Mouse (Mus musculus): ENCODE measurements at regions not wholly inside any gene's neighbourhood (a gene's known extent, or its start where the extent isn't known, plus 50 kb on each side); places are given as distances from the start of the nearest gene placed in this dataset.

GRCm38 (mm10) chr12:25883771-25884171, 531.3 kb downstream of the Rnf144a start:
- 80% methylated on average over 5 of the region's 5 CpGs for WGBS
- Histone ChIP-seq H3K4me3 (ENCODE audit: low read depth, low read length) (no peak overlapping the region), H3K4me2 (ENCODE audit: low read length) (no peak overlapping the region), H3K36me3 (ENCODE audit: control insufficient read depth, insufficient read depth, low read length) (no peaks in the 10 kb centered on the region), H3K27me3 (replicated peaks; ENCODE audit: control insufficient read depth, insufficient read depth, low read length) (no peaks in the 10 kb centered on the region), H3K4me1 (replicated peaks; ENCODE audit: control insufficient read depth, insufficient read depth, low read length) (no peaks in the 10 kb centered on the region), H3K9ac (ENCODE audit: low read length) (no peak overlapping the region), H3K9me3 (ENCODE audit: control insufficient read depth, low read length) (no peaks in the 10 kb centered on the region), H3K27ac (ENCODE audit: low read depth) (no peak overlapping the region)
- DNase-seq (ENCODE audit: low spot score) = no peak
- ATAC-seq (replicated peaks; ENCODE audit: low FRiP score, low TSS enrichment, low read depth) = no peak

GRCm38 (mm10) chr12:25871816-25872215, 543.2 kb downstream of the Rnf144a start:
- Histone ChIP-seq H3K4me2 (ENCODE audit: low read length) (no peak overlapping the region), H3K27me3 (replicated peaks; ENCODE audit: control insufficient read depth, insufficient read depth, low read length) (no peaks in the 10 kb centered on the region), H3K4me1 (replicated peaks; ENCODE audit: control insufficient read depth, insufficient read depth, low read length) (no peaks in the 10 kb centered on the region), H3K4me3 (ENCODE audit: low read depth, low read length) (no peak overlapping the region), H3K36me3 (ENCODE audit: control insufficient read depth, insufficient read depth, low read length) (no peaks in the 10 kb centered on the region), H3K9me3 (ENCODE audit: control insufficient read depth, low read length) (no peaks in the 10 kb centered on the region), H3K27ac (ENCODE audit: low read depth) (no peak overlapping the region), H3K9ac (ENCODE audit: low read length) (no peak overlapping the region)
- no peak for ATAC-seq (replicated peaks; ENCODE audit: low FRiP score, low TSS enrichment, low read depth)
- DNase-seq (ENCODE audit: low spot score) = no peak
- WGBS = 84% methylated on average over 4 of the region's 4 CpGs

GRCm38 (mm10) chr12:25871001-25871461, 544.0 kb downstream of the Rnf144a start:
- no peak overlapping the region for H3K9ac ChIP-seq (ENCODE audit: low read length)

GRCm38 (mm10) chr12:25869846-25870245, 545.2 kb downstream of the Rnf144a start:
- no peaks in the 10 kb centered on the region for H3K9me3 ChIP-seq (ENCODE audit: control insufficient read depth, low read length)
- no peaks in the 10 kb centered on the region for H3K4me1 ChIP-seq (replicated peaks; ENCODE audit: control insufficient read depth, insufficient read depth, low read length)
- no peaks in the 10 kb centered on the region for H3K27me3 ChIP-seq (replicated peaks; ENCODE audit: control insufficient read depth, insufficient read depth, low read length)
- DNase-seq (ENCODE audit: low spot score) = no peak
- ATAC-seq (replicated peaks; ENCODE audit: low FRiP score, low TSS enrichment, low read depth) = no peak
- no peaks in the 10 kb centered on the region for H3K36me3 ChIP-seq (ENCODE audit: control insufficient read depth, insufficient read depth, low read length)
- no peak overlapping the region for H3K9ac ChIP-seq (ENCODE audit: low read length)
- H3K27ac ChIP-seq (ENCODE audit: low read depth) = no peak overlapping the region
- no peak overlapping the region for H3K4me2 ChIP-seq (ENCODE audit: low read length)
- no peak overlapping the region for H3K4me3 ChIP-seq (ENCODE audit: low read depth, low read length)

More at GRCm38 (mm10) chr12:25871001-25871461, 544.0 kb downstream of the Rnf144a start:
- Histone ChIP-seq H3K9me3 (ENCODE audit: control insufficient read depth, low read length) (no peaks in the 10 kb centered on the region), H3K4me3 (ENCODE audit: low read depth, low read length) (no peak overlapping the region), H3K27me3 (replicated peaks; ENCODE audit: control insufficient read depth, insufficient read depth, low read length) (no peaks in the 10 kb centered on the region), H3K4me2 (ENCODE audit: low read length) (no peak overlapping the region), H3K36me3 (ENCODE audit: control insufficient read depth, insufficient read depth, low read length) (no peaks in the 10 kb centered on the region), H3K27ac (ENCODE audit: low read depth) (no peak overlapping the region), H3K4me1 (replicated peaks; ENCODE audit: control insufficient read depth, insufficient read depth, low read length) (no peaks in the 10 kb centered on the region)
- DNase-seq (ENCODE audit: low spot score) (no peak), ATAC-seq (replicated peaks; ENCODE audit: low FRiP score, low TSS enrichment, low read depth) (no peak)
- 59% methylated on average over 11 of the region's 11 CpGs for WGBS

- Histone ChIP-seq H3K27ac (ENCODE audit: low read depth) (no peak overlapping the region), H3K4me1 (replicated peaks; ENCODE audit: control insufficient read depth, insufficient read depth, low read length) (no peaks in the 10 kb centered on the region), H3K27me3 (replicated peaks; ENCODE audit: control insufficient read depth, insufficient read depth, low read length) (no peaks in the 10 kb centered on the region), H3K4me2 (ENCODE audit: low read length) (no peak overlapping the region), H3K4me3 (ENCODE audit: low read depth, low read length) (no peak overlapping the region), H3K9ac (ENCODE audit: low read length) (no peak overlapping the region), H3K9me3 (ENCODE audit: control insufficient read depth, low read length) (no peaks in the 10 kb centered on the region), H3K36me3 (ENCODE audit: control insufficient read depth, insufficient read depth, low read length) (no peaks in the 10 kb centered on the region)
- ATAC-seq (replicated peaks; ENCODE audit: low FRiP score, low TSS enrichment, low read depth) (no peak), DNase-seq (ENCODE audit: low spot score) (no peak)
- WGBS = 95% methylated on average over 3 of the region's 3 CpGs
These were observed 550.0 kb downstream of the Rnf144a start for GRCm38 (mm10) chr12:25865063-25865462.

GRCm38 (mm10) chr12:25864113-25864852, 550.8 kb downstream of the Rnf144a start:
- Histone ChIP-seq H3K9me3 (ENCODE audit: control insufficient read depth, low read length) (no peaks in the 10 kb centered on the region), H3K27me3 (replicated peaks; ENCODE audit: control insufficient read depth, insufficient read depth, low read length) (no peaks in the 10 kb centered on the region), H3K27ac (ENCODE audit: low read depth) (no peak overlapping the region), H3K9ac (ENCODE audit: low read length) (no peak overlapping the region), H3K4me2 (ENCODE audit: low read length) (no peak overlapping the region), H3K36me3 (ENCODE audit: control insufficient read depth, insufficient read depth, low read length) (no peaks in the 10 kb centered on the region), H3K4me1 (replicated peaks; ENCODE audit: control insufficient read depth, insufficient read depth, low read length) (no peaks in the 10 kb centered on the region), H3K4me3 (ENCODE audit: low read depth, low read length) (no peak overlapping the region)
- ATAC-seq (replicated peaks; ENCODE audit: low FRiP score, low TSS enrichment, low read depth) (no peak), DNase-seq (ENCODE audit: low spot score) (no peak)
- WGBS = 69% methylated on average over 7 of the region's 7 CpGs

- H3K4me1 ChIP-seq (replicated peaks; ENCODE audit: control insufficient read depth, insufficient read depth, low read length) = no peaks in the 10 kb centered on the region
- 88% methylated on average over 3 of the region's 3 CpGs for WGBS
These were observed 554.0 kb downstream of the Rnf144a start for GRCm38 (mm10) chr12:25861100-25861499.

GRCm38 (mm10) chr12:25858397-25858796, 556.7 kb downstream of the Rnf144a start:
- DNase-seq (ENCODE audit: low spot score) (no peak), ATAC-seq (replicated peaks; ENCODE audit: low FRiP score, low TSS enrichment, low read depth) (no peak)
- H3K9me3 ChIP-seq (ENCODE audit: control insufficient read depth, low read length) = no peaks in the 10 kb centered on the region
- no peaks in the 10 kb centered on the region for H3K27me3 ChIP-seq (replicated peaks; ENCODE audit: control insufficient read depth, insufficient read depth, low read length)
- no peak overlapping the region for H3K4me2 ChIP-seq (ENCODE audit: low read length)
- no peak overlapping the region for H3K9ac ChIP-seq (ENCODE audit: low read length)
- no peaks in the 10 kb centered on the region for H3K36me3 ChIP-seq (ENCODE audit: control insufficient read depth, insufficient read depth, low read length)
- H3K4me1 ChIP-seq (replicated peaks; ENCODE audit: control insufficient read depth, insufficient read depth, low read length) = no peaks in the 10 kb centered on the region
- no peak overlapping the region for H3K4me3 ChIP-seq (ENCODE audit: low read depth, low read length)
- no peak overlapping the region for H3K27ac ChIP-seq (ENCODE audit: low read depth)
- 80% methylated on average over 6 of the region's 6 CpGs for WGBS

More at GRCm38 (mm10) chr12:25861100-25861499, 554.0 kb downstream of the Rnf144a start:
- Histone ChIP-seq H3K36me3 (ENCODE audit: control insufficient read depth, insufficient read depth, low read length) (no peaks in the 10 kb centered on the region), H3K27me3 (replicated peaks; ENCODE audit: control insufficient read depth, insufficient read depth, low read length) (no peaks in the 10 kb centered on the region), H3K9ac (ENCODE audit: low read length) (no peak overlapping the region), H3K4me2 (ENCODE audit: low read length) (no peak overlapping the region), H3K9me3 (ENCODE audit: control insufficient read depth, low read length) (no peaks in the 10 kb centered on the region), H3K4me3 (ENCODE audit: low read depth, low read length) (no peak overlapping the region), H3K27ac (ENCODE audit: low read depth) (no peak overlapping the region)
- DNase-seq (ENCODE audit: low spot score) = no peak
- no peak for ATAC-seq (replicated peaks; ENCODE audit: low FRiP score, low TSS enrichment, low read depth)

GRCm38 (mm10) chr12:25830057-25830456, 585.0 kb downstream of the Rnf144a start:
- H3K27ac ChIP-seq (ENCODE audit: low read depth) = no peak overlapping the region
- H3K27me3 ChIP-seq (replicated peaks; ENCODE audit: control insufficient read depth, insufficient read depth, low read length) = no peaks in the 10 kb centered on the region
- H3K36me3 ChIP-seq (ENCODE audit: control insufficient read depth, insufficient read depth, low read length) = no peaks in the 10 kb centered on the region
- H3K4me2 ChIP-seq (ENCODE audit: low read length) = no peak overlapping the region
- WGBS = 80% methylated on average over 7 of the region's 7 CpGs
- H3K9me3 ChIP-seq (ENCODE audit: control insufficient read depth, low read length) = no peaks in the 10 kb centered on the region
- no peak overlapping the region for H3K4me3 ChIP-seq (ENCODE audit: low read depth, low read length)
- ATAC-seq (replicated peaks; ENCODE audit: low FRiP score, low TSS enrichment, low read depth) = no peak
- H3K9ac ChIP-seq (ENCODE audit: low read length) = no peak overlapping the region
- H3K4me1 ChIP-seq (replicated peaks; ENCODE audit: control insufficient read depth, insufficient read depth, low read length) = no peaks in the 10 kb centered on the region
- DNase-seq (ENCODE audit: low spot score) = no peak
